Mouse (Mus musculus): ENCODE results near the gene Thbs4. TPM values are rescaled to one million over a fixed set of nuclear protein-coding genes. Genes with fewer than 3 reads are reported as not detected.

Thbs4 gene
- polyA plus RNA-seq, 1 experiment from 2014 or later = 36.0 TPM

GRCm38 (mm10) chr13:92722389-92722788, 72.2 kb downstream of the Thbs4 start:
- Histone ChIP-seq H3K4me3 (ENCODE audit: control insufficient read depth in 1 of 2, insufficient read depth in 1 of 2, low read depth in 1 of 2, low read length in 2 of 2) (no peak overlapping the region), H3K4me2 (ENCODE audit: low read length) (no peak overlapping the region), H3K27ac (replicated peaks in 1 of 2; ENCODE audit: control insufficient read depth in 1 of 2, insufficient read depth in 1 of 2, low read depth in 2 of 2, low read length in 2 of 2) (no peak overlapping the region), H3K9ac (ENCODE audit: low read length) (no peak overlapping the region), H3K9me3 (ENCODE audit: control insufficient read depth, low read length) (no peaks in the 10 kb centered on the region), H3K27me3 (ENCODE audit: control insufficient read depth, insufficient read depth, low read length) (no peaks in the 10 kb centered on the region), H3K4me1 (ENCODE audit: control insufficient read depth in 2 of 2, insufficient read depth in 2 of 2, low read length in 2 of 2) (no peaks in the 10 kb centered on the region), H3K36me3 (ENCODE audit: control insufficient read depth, insufficient read depth, low read length) (no peaks in the 10 kb centered on the region)
- WGBS = 51% methylated on average over 5 of the region's 5 CpGs
- ATAC-seq (ENCODE audit: insufficient number of reproducible peaks, insufficient read depth, low FRiP score, low read depth) = no peak

GRCm38 (mm10) chr13:92721006-92721405, 73.6 kb downstream of the Thbs4 start:
- ATAC-seq (ENCODE audit: insufficient number of reproducible peaks, insufficient read depth, low FRiP score, low read depth) = no peak
- no peaks in the 10 kb centered on the region for H3K36me3 ChIP-seq (ENCODE audit: control insufficient read depth, insufficient read depth, low read length)
- no peaks in the 10 kb centered on the region for H3K27me3 ChIP-seq (ENCODE audit: control insufficient read depth, insufficient read depth, low read length)
- 74% methylated on average over 4 of the region's 4 CpGs for WGBS
- no peak overlapping the region for H3K27ac ChIP-seq (replicated peaks in 1 of 2; ENCODE audit: control insufficient read depth in 1 of 2, insufficient read depth in 1 of 2, low read depth in 2 of 2, low read length in 2 of 2)
- H3K4me3 ChIP-seq (ENCODE audit: control insufficient read depth in 1 of 2, insufficient read depth in 1 of 2, low read depth in 1 of 2, low read length in 2 of 2) = no peak overlapping the region
- H3K4me2 ChIP-seq (ENCODE audit: low read length) = no peak overlapping the region
- no peaks in the 10 kb centered on the region for H3K4me1 ChIP-seq (ENCODE audit: control insufficient read depth in 2 of 2, insufficient read depth in 2 of 2, low read length in 2 of 2)
- no peak overlapping the region for H3K9ac ChIP-seq (ENCODE audit: low read length)
- no peaks in the 10 kb centered on the region for H3K9me3 ChIP-seq (ENCODE audit: control insufficient read depth, low read length)

GRCm38 (mm10) chr13:92717851-92718665, 76.6 kb downstream of the Thbs4 start:
- 87% methylated on average over 3 of the region's 3 CpGs for WGBS
- Histone ChIP-seq H3K4me1 (ENCODE audit: control insufficient read depth in 2 of 2, insufficient read depth in 2 of 2, low read length in 2 of 2) (no peaks in the 10 kb centered on the region), H3K9ac (ENCODE audit: low read length) (no peak overlapping the region), H3K4me3 (ENCODE audit: control insufficient read depth in 1 of 2, insufficient read depth in 1 of 2, low read depth in 1 of 2, low read length in 2 of 2) (no peak overlapping the region), H3K9me3 (ENCODE audit: control insufficient read depth, low read length) (no peaks in the 10 kb centered on the region), H3K36me3 (ENCODE audit: control insufficient read depth, insufficient read depth, low read length) (no peaks in the 10 kb centered on the region), H3K27me3 (ENCODE audit: control insufficient read depth, insufficient read depth, low read length) (no peaks in the 10 kb centered on the region), H3K27ac (replicated peaks in 1 of 2; ENCODE audit: control insufficient read depth in 1 of 2, insufficient read depth in 1 of 2, low read depth in 2 of 2, low read length in 2 of 2) (no peak overlapping the region), H3K4me2 (ENCODE audit: low read length) (no peak overlapping the region)
- no peak for ATAC-seq (ENCODE audit: insufficient number of reproducible peaks, insufficient read depth, low FRiP score, low read depth)

GRCm38 (mm10) chr13:92712619-92713018, 82.0 kb downstream of the Thbs4 start:
- H3K27ac ChIP-seq (replicated peaks in 1 of 2; ENCODE audit: control insufficient read depth in 1 of 2, insufficient read depth in 1 of 2, low read depth in 2 of 2, low read length in 2 of 2) = no peak overlapping the region
- no peaks in the 10 kb centered on the region for H3K27me3 ChIP-seq (ENCODE audit: control insufficient read depth, insufficient read depth, low read length)
- H3K9ac ChIP-seq (ENCODE audit: low read length) = no peak overlapping the region
- no peaks in the 10 kb centered on the region for H3K9me3 ChIP-seq (ENCODE audit: control insufficient read depth, low read length)
- H3K36me3 ChIP-seq (ENCODE audit: control insufficient read depth, insufficient read depth, low read length) = peaks cover 10% of the 10 kb centered on the region
- 79% methylated on average over 4 of the region's 4 CpGs for WGBS
- no peak overlapping the region for H3K4me3 ChIP-seq (ENCODE audit: control insufficient read depth in 1 of 2, insufficient read depth in 1 of 2, low read depth in 1 of 2, low read length in 2 of 2)
- ATAC-seq (ENCODE audit: insufficient number of reproducible peaks, insufficient read depth, low FRiP score, low read depth) = no peak
- H3K4me2 ChIP-seq (ENCODE audit: low read length) = no peak overlapping the region
- H3K4me1 ChIP-seq (ENCODE audit: control insufficient read depth in 2 of 2, insufficient read depth in 2 of 2, low read length in 2 of 2) = no peaks in the 10 kb centered on the region

GRCm38 (mm10) chr13:92711821-92712220, 82.8 kb downstream of the Thbs4 start:
- 88% methylated on average over 1 of the region's 1 CpGs for WGBS
- H3K4me2 ChIP-seq (ENCODE audit: low read length) = no peak overlapping the region
- H3K4me3 ChIP-seq (ENCODE audit: control insufficient read depth in 1 of 2, insufficient read depth in 1 of 2, low read depth in 1 of 2, low read length in 2 of 2) = no peak overlapping the region
- ATAC-seq (ENCODE audit: insufficient number of reproducible peaks, insufficient read depth, low FRiP score, low read depth) = no peak
- no peaks in the 10 kb centered on the region for H3K4me1 ChIP-seq (ENCODE audit: control insufficient read depth in 2 of 2, insufficient read depth in 2 of 2, low read length in 2 of 2)
- H3K36me3 ChIP-seq (ENCODE audit: control insufficient read depth, insufficient read depth, low read length) = peaks cover 17% of the 10 kb centered on the region
- no peaks in the 10 kb centered on the region for H3K9me3 ChIP-seq (ENCODE audit: control insufficient read depth, low read length)
- no peak overlapping the region for H3K9ac ChIP-seq (ENCODE audit: low read length)
- H3K27me3 ChIP-seq (ENCODE audit: control insufficient read depth, insufficient read depth, low read length) = no peaks in the 10 kb centered on the region
- H3K27ac ChIP-seq (replicated peaks in 1 of 2; ENCODE audit: control insufficient read depth in 1 of 2, insufficient read depth in 1 of 2, low read depth in 2 of 2, low read length in 2 of 2) = no peak overlapping the region

- WGBS = 50% methylated on average over 1 of the region's 1 CpGs
- H3K4me1 ChIP-seq (ENCODE audit: control insufficient read depth in 2 of 2, insufficient read depth in 2 of 2, low read length in 2 of 2) = no peaks in the 10 kb centered on the region
- H3K9ac ChIP-seq (ENCODE audit: low read length) = no peak overlapping the region
- no peak overlapping the region for H3K4me3 ChIP-seq (ENCODE audit: control insufficient read depth in 1 of 2, insufficient read depth in 1 of 2, low read depth in 1 of 2, low read length in 2 of 2)
- H3K4me2 ChIP-seq (ENCODE audit: low read length) = no peak overlapping the region
- H3K27ac ChIP-seq (replicated peaks in 1 of 2; ENCODE audit: control insufficient read depth in 1 of 2, insufficient read depth in 1 of 2, low read depth in 2 of 2, low read length in 2 of 2) = no peak overlapping the region
- no peaks in the 10 kb centered on the region for H3K9me3 ChIP-seq (ENCODE audit: control insufficient read depth, low read length)
- no peak for ATAC-seq (ENCODE audit: insufficient number of reproducible peaks, insufficient read depth, low FRiP score, low read depth)
- H3K36me3 ChIP-seq (ENCODE audit: control insufficient read depth, insufficient read depth, low read length) = peaks cover 22% of the 10 kb centered on the region
- no peaks in the 10 kb centered on the region for H3K27me3 ChIP-seq (ENCODE audit: control insufficient read depth, insufficient read depth, low read length)
Observed at GRCm38 (mm10) chr13:92710361-92710760, 84.3 kb downstream of the Thbs4 start.

GRCm38 (mm10) chr13:92709535-92709934, 85.1 kb downstream of the Thbs4 start:
- no peaks in the 10 kb centered on the region for H3K4me1 ChIP-seq (ENCODE audit: control insufficient read depth in 2 of 2, insufficient read depth in 2 of 2, low read length in 2 of 2)
- H3K27ac ChIP-seq (replicated peaks in 1 of 2; ENCODE audit: control insufficient read depth in 1 of 2, insufficient read depth in 1 of 2, low read depth in 2 of 2, low read length in 2 of 2) = no peak overlapping the region
- H3K4me2 ChIP-seq (ENCODE audit: low read length) = no peak overlapping the region
- WGBS = 53% methylated on average over 3 of the region's 3 CpGs
- H3K4me3 ChIP-seq (ENCODE audit: control insufficient read depth in 1 of 2, insufficient read depth in 1 of 2, low read depth in 1 of 2, low read length in 2 of 2) = no peak overlapping the region
- ATAC-seq (ENCODE audit: insufficient number of reproducible peaks, insufficient read depth, low FRiP score, low read depth) = no peak
- no peak overlapping the region for H3K9ac ChIP-seq (ENCODE audit: low read length)
- peaks cover 22% of the 10 kb centered on the region for H3K36me3 ChIP-seq (ENCODE audit: control insufficient read depth, insufficient read depth, low read length)
- H3K9me3 ChIP-seq (ENCODE audit: control insufficient read depth, low read length) = no peaks in the 10 kb centered on the region
- no peaks in the 10 kb centered on the region for H3K27me3 ChIP-seq (ENCODE audit: control insufficient read depth, insufficient read depth, low read length)

- ATAC-seq (ENCODE audit: insufficient number of reproducible peaks, insufficient read depth, low FRiP score, low read depth) = no peak; the same call in 1 of the 2 replicates
Observed at GRCm38 (mm10) chr13:92708466-92708865, 86.2 kb downstream of the Thbs4 start.

More at GRCm38 (mm10) chr13:92708466-92708865, 86.2 kb downstream of the Thbs4 start:
- Histone ChIP-seq H3K9me3 (ENCODE audit: control insufficient read depth, low read length) (no peaks in the 10 kb centered on the region), H3K27ac (replicated peaks in 1 of 2; ENCODE audit: control insufficient read depth in 1 of 2, insufficient read depth in 1 of 2, low read depth in 2 of 2, low read length in 2 of 2) (no peak overlapping the region), H3K9ac (ENCODE audit: low read length) (no peak overlapping the region), H3K4me2 (ENCODE audit: low read length) (no peak overlapping the region), H3K27me3 (ENCODE audit: control insufficient read depth, insufficient read depth, low read length) (no peaks in the 10 kb centered on the region), H3K4me1 (ENCODE audit: control insufficient read depth in 2 of 2, insufficient read depth in 2 of 2, low read length in 2 of 2) (no peaks in the 10 kb centered on the region), H3K36me3 (ENCODE audit: control insufficient read depth, insufficient read depth, low read length) (peaks cover 22% of the 10 kb centered on the region), H3K4me3 (ENCODE audit: control insufficient read depth in 1 of 2, insufficient read depth in 1 of 2, low read depth in 1 of 2, low read length in 2 of 2) (no peak overlapping the region)
- WGBS = 84% methylated on average over 1 of the region's 1 CpGs
